Mouse (Mus musculus) heart, adult 2 months (tissue): Measurements from ENCODE around the gene Nell1. TPM values are rescaled to one million over a fixed set of nuclear protein-coding genes. Genes with fewer than 3 reads are reported as not detected.
"Not testable (repeated sequence)": the region's sequence is repeated elsewhere in the genome, so short reads cannot be mapped to it uniquely, and the experiment has no call there.

Source experiments
- DNase-seq, 2 experiments: peaks; one replicate each; pipeline ENCODE4 v3.0.0; 2021
- H3K27ac ChIP-seq: fragments of 200-600 bp; 2 replicates; pipeline ENCODE4 v1.8.1; 2022
- H3K27me3 ChIP-seq: fragments of 200-500 bp; 2 replicates; pipeline ENCODE4 v1.6.1; 2012; ENCODE audit warnings: mild to moderate bottlenecking, low read length, inconsistent platforms, mixed read lengths; ENCODE audit not compliant: control insufficient read depth, insufficient read depth
- H3K36me3 ChIP-seq: fragments of 200-500 bp; 2 replicates; pipeline ENCODE4 v1.6.1; 2012; ENCODE audit warnings: low read length, inconsistent platforms; ENCODE audit not compliant: control insufficient read depth, insufficient read depth
- H3K4me1 ChIP-seq: fragments of 200-500 bp; 2 replicates; pipeline ENCODE4 v1.6.1; 2011; ENCODE audit warnings: low read length; ENCODE audit not compliant: control insufficient read depth, insufficient read depth
- H3K4me3 ChIP-seq: fragments of 200-600 bp; 2 replicates; pipeline ENCODE4 v1.8.1; 2022
- H3K79me2 ChIP-seq: fragments of 200-500 bp; replicated peaks from 2 replicates; pipeline ENCODE4 v1.6.1; 2012; ENCODE audit warnings: mild to moderate bottlenecking, inconsistent platforms, low read length, moderate library complexity, mixed read lengths; ENCODE audit not compliant: control insufficient read depth, insufficient read depth
- H3K9ac ChIP-seq: fragments of 200-500 bp; 2 replicates; pipeline ENCODE4 v1.6.1; 2012; ENCODE audit warnings: low read depth, mild to moderate bottlenecking, control low read depth, inconsistent platforms, low read length, mixed read lengths
- CTCF ChIP-seq: fragments of 200-600 bp; IDR thresholded peaks from 2 replicates; pipeline ENCODE4 v1.8.1; 2022; ENCODE audit warnings: antibody characterized with exemption, mild to moderate bottlenecking, moderate library complexity
- EP300 ChIP-seq: fragments of 200-500 bp; IDR thresholded peaks from 2 replicates; pipeline ENCODE4 v1.6.1; 2011; ENCODE audit warnings: low read depth, low read length, control low read depth; ENCODE audit not compliant: insufficient read depth
- POLR2A ChIP-seq: fragments of 200-500 bp; IDR thresholded peaks from 2 replicates; pipeline ENCODE4 v1.6.1; 2011; ENCODE audit warnings: mild to moderate bottlenecking, low read depth, low read length, control low read depth; ENCODE audit not compliant: insufficient read depth
- WGBS: fragments of 180-500 bp; shearing (Covaris S2); methylation state at CpG from one replicate; pipeline ENCODE4 v1.1.7; 2018; 5-methylcytosine and 5-hydroxymethylcytosine counted together
- intact Hi-C: fragments of 180-260 bp; cut with DNase I; formaldehyde crosslinking; loops from one replicate; pipeline ENCODE4 v1.15.1; 2025
- long read RNA-seq: library from polyadenylated mRNA; stranded (forward); transcript quantifications from one replicate; pipeline ENCODE4 v2.0.0, GENCODE M21; 2021
- polyA plus RNA-seq: library from polyadenylated mRNA; depleted of rRNA; stranded (reverse); fragments of >200 nt; gene quantifications from 2 replicates; pipeline ENCODE4 v1.2.3, GENCODE M21; 2012; rRNA removed
- total RNA-seq, 2 experiments: library from RNA; stranded (reverse); gene quantifications; 2 replicates each; pipeline ENCODE4 v1.2.3; 2021

The Nell1 gene
- total RNA-seq (not detected), polyA plus RNA-seq (not detected in 2 replicates)
- long read RNA-seq: 0 reads

DNA sequence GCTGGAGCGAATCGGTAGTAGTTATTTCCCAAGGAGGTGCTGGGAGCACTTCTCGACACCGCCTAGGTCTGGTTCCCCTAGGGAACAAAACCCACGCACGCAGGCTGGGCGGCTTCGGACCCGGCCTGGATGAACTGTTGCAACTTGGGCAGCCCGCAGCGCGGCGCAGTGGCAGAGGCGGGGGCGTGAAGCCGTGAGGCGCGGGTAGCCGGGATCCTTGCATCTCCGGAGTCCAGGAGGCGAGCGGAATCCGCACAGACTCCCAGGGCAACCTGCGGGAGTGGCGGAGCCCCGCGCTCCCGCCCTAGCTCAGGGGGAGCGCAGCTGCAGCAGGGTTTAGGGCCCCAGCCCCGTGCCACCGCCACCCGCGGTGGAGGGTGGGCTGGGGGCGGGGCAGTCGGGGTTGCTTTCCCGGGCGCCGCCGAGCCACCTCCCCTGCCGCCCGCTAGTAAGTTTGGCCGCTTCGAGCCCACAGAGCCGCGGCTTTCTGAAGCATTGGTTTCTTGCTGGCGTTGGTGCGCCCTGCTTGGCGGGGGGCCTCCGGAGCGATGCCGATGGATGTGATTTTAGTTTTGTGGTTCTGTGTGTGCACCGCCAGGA lies at the start of gene Nell1:
Nell1 (plus strand) TSS at position 24 of the 600 bp plus-strand sequence.
- Histone ChIP-seq H3K4me3 (no peak within 1 kb of the TSS), H3K36me3 (no peaks in the 10 kb centered on the region), H3K27me3 (peaks cover 18% of the 10 kb centered on the region), H3K4me1 (no peaks in the 10 kb centered on the region), H3K79me2 (no peaks in the 10 kb centered on the region), H3K9ac (no peak within 1 kb of the TSS), H3K27ac (no peak within 1 kb of the TSS)
- no peak for DNase-seq
- TF ChIP-seq EP300 (no peak), POLR2A (no peak), CTCF (no peak)
- under 1% methylated on average over 51 of the region's 52 CpGs for WGBS
- intact Hi-C loops: no loop called here

- Histone ChIP-seq H3K4me1 (no peaks in the 10 kb centered on the region), H3K36me3 (no peaks in the 10 kb centered on the region), H3K27me3 (no peaks in the 10 kb centered on the region), H3K4me3 (no peak overlapping the region), H3K27ac (no peak overlapping the region), H3K9ac (no peak overlapping the region), H3K79me2 (no peaks in the 10 kb centered on the region)
- TF ChIP-seq POLR2A (no peak), EP300 (no peak), CTCF (no peak)
- WGBS: 50% methylated on average over 3 of the region's 3 CpGs
- intact Hi-C loops: no loop called here
- no peak for DNase-seq
These were observed 46.1 kb upstream of the Nell1 start for GRCm38 (mm10) chr7:49928571-49928970.

- no peaks in the 10 kb centered on the region for H3K79me2 ChIP-seq
- H3K4me3 ChIP-seq: no peak overlapping the region
- H3K9ac ChIP-seq: no peak overlapping the region
- WGBS: 52% methylated on average over 4 of the region's 4 CpGs
- intact Hi-C loops: no loop called here
- TF ChIP-seq POLR2A: no peak
- no peak for TF ChIP-seq CTCF
- TF ChIP-seq EP300: no peak
- no peaks in the 10 kb centered on the region for H3K4me1 ChIP-seq
- H3K27ac ChIP-seq: no peak overlapping the region
- DNase-seq: no peak
- H3K36me3 ChIP-seq: no peaks in the 10 kb centered on the region
- no peaks in the 10 kb centered on the region; the same call in 1 of the 2 replicates for H3K27me3 ChIP-seq
These were observed 44.7 kb upstream of the Nell1 start for GRCm38 (mm10) chr7:49929999-49930398.

- WGBS: 83% methylated on average over 14 of the region's 14 CpGs
- H3K36me3 ChIP-seq, H3K27ac ChIP-seq, H3K9ac ChIP-seq, H3K4me1 ChIP-seq, DNase-seq, H3K79me2 ChIP-seq, H3K4me3 ChIP-seq, H3K27me3 ChIP-seq, intact Hi-C loops: not testable (repeated sequence)
These were observed 41.1 kb upstream of the Nell1 start for GRCm38 (mm10) chr7:49933386-49934115.

GRCm38 (mm10) chr7:49936821-49937220 lies 37.8 kb upstream of the Nell1 start:
- no peaks in the 10 kb centered on the region for H3K36me3 ChIP-seq
- no peak overlapping the region for H3K4me3 ChIP-seq
- H3K27ac ChIP-seq: no peak overlapping the region
- no peak for DNase-seq
- intact Hi-C loops: no loop called here
- no peak overlapping the region for H3K9ac ChIP-seq
- TF ChIP-seq EP300: no peak
- TF ChIP-seq CTCF: no peak
- no peak for TF ChIP-seq POLR2A
- H3K4me1 ChIP-seq: no peaks in the 10 kb centered on the region
- 75% methylated on average over 3 of the region's 3 CpGs for WGBS
- no peaks in the 10 kb centered on the region; the same call in 1 of the 2 replicates for H3K27me3 ChIP-seq
- no peaks in the 10 kb centered on the region for H3K79me2 ChIP-seq

DNA sequence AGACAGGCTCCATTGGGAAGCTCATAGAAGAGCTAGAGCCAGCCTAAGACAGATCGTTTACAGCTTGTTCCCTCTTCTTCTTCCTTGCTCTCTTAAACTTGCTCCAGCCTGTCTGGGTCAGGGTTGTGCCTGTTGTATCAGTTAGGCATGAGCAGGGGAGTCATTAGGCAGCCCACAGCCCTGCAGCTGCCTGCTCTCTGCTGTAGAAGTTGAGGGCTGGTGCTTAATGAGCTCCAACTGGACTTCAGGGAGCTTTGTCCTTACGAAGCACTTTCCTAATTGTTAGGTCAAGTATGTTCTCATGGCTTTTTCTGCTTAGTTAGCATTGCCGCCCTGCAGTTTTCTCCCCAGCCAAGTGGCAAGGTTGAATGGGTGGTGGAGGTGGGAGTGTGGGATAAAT lies 32.6 kb upstream of the Nell1 start:
- TF ChIP-seq EP300 (no peak), CTCF (no peak), POLR2A (no peak)
- no peak overlapping the region for H3K4me3 ChIP-seq
- H3K4me1 ChIP-seq: no peaks in the 10 kb centered on the region
- intact Hi-C loops: no loop called here
- no peak for DNase-seq
- WGBS: 62% methylated on average over 3 of the region's 3 CpGs
- H3K27ac ChIP-seq: no peak overlapping the region
- no peaks in the 10 kb centered on the region for H3K79me2 ChIP-seq
- no peaks in the 10 kb centered on the region for H3K36me3 ChIP-seq
- no peak overlapping the region for H3K9ac ChIP-seq
- no peaks in the 10 kb centered on the region for H3K27me3 ChIP-seq
